Comparison of ENCODE assay signal across 8 mouse cellular contexts in the genomic region with DNA sequence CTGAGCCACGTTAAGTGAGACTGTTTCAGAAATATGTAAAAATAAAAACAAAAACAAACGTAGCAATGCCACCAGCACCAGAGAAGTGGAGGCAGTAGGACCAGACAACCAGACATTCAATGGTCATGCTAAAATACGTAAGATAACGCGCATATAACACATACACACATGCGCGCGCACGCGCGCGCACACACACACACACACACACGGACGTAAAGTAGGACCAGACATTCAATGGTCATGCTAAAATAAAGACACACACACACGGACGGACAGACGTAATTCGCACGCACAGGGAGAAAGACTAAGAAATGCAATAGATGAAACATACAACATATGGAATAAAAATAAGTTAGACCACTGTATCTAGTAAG. TPM values are rescaled to one million over a fixed set of nuclear protein-coding genes. Genes with fewer than 3 reads are reported as not detected.
A peak's percentile ranks its signal among the peaks of the same experiment; 100 is the strongest.
DNase-seq lines count a peak whose midpoint lies in the region; ATAC-seq and TF ChIP-seq lines count a peak whose summit lies in the region.

No protein-coding gene starts in this region.

- H3K27ac ChIP-seq in forebrain, embryonic 16.5 days (ENCODE audit: low read length) = peak overlapping the region; percentile 75
- peak overlapping the region; percentile 74 for H3K27ac ChIP-seq in liver, adult 2 months (replicated peaks; ENCODE audit: insufficient read depth, low read depth, low read length)
- peak overlapping the region; percentile 90 for H3K27ac ChIP-seq in midbrain, embryonic 15.5 days

- 37% methylated on average over 19 of the region's 19 CpGs for WGBS in forebrain, embryonic 16.5 days
- 6% methylated on average over 19 of the region's 19 CpGs for WGBS in liver, adult 2 months
- 46% methylated on average over 19 of the region's 19 CpGs for WGBS in midbrain, embryonic 15.5 days

- no peaks in the 10 kb centered on the region; the same call in 1 of the 2 replicates for H3K36me3 ChIP-seq in forebrain, embryonic 16.5 days (ENCODE audit: control insufficient read depth, insufficient read depth)
- no peaks in the 10 kb centered on the region; the same call in 1 of the 2 replicates for H3K36me3 ChIP-seq in liver, adult 2 months (ENCODE audit: control insufficient read depth, insufficient read depth, low read length)
- no peaks in the 10 kb centered on the region for H3K36me3 ChIP-seq in midbrain, embryonic 15.5 days (replicated peaks)
- no peaks in the 10 kb centered on the region for H3K36me3 ChIP-seq in splenic B cell, adult 2 months (ENCODE audit: control insufficient read depth, insufficient read depth, low read length, poor library complexity, severe bottlenecking)

- no peak for TF ChIP-seq CTCF in liver, adult 2 months (IDR thresholded peaks at IDR 0.05; ENCODE audit: low read depth, low read length)

- H3K9me3 ChIP-seq in forebrain, embryonic 16.5 days (ENCODE audit: control insufficient read depth, low read length) = no peaks in the 10 kb centered on the region
- no peaks in the 10 kb centered on the region for H3K9me3 ChIP-seq in midbrain, embryonic 15.5 days

- DNase-seq in left cerebral cortex, adult 8-10 months (ENCODE audit: low spot score in 2 of 2) = peak; percentile 29 to 47
- DNase-seq in left cerebral cortex, postnatal 36 days (ENCODE audit: low spot score in 2 of 2) = no peak
- peak; percentile 23 to 62 for DNase-seq in cerebellum, adult 18-20 months
- peak; percentile 71 for DNase-seq in induced T-regulatory cell, adult 2 months (ENCODE audit: low read depth)
- DNase-seq in liver, adult 2 months (ENCODE audit: extremely low read depth, low read depth, low spot score) = peak; percentile 44
- DNase-seq in splenic B cell, adult 2 months (ENCODE audit: low read depth, low spot score) = peak; percentile 53

- peak overlapping the region; percentile 54 for H3K4me2 ChIP-seq in forebrain, embryonic 16.5 days (ENCODE audit: low read length)
- H3K4me2 ChIP-seq in midbrain, embryonic 15.5 days = peak overlapping the region; percentile 56

- no peak for TF ChIP-seq POLR2A in liver, adult 2 months (IDR thresholded peaks at IDR 0.05; ENCODE audit: extremely low read depth, insufficient read depth, low read length)

- peaks cover 9% of the 10 kb centered on the region for H3K4me1 ChIP-seq in forebrain, embryonic 16.5 days (replicated peaks; ENCODE audit: control insufficient read depth, insufficient read depth, low read length)
- H3K4me1 ChIP-seq in liver, adult 2 months (ENCODE audit: control insufficient read depth, insufficient read depth, low read length) = no peaks in the 10 kb centered on the region
- H3K4me1 ChIP-seq in midbrain, embryonic 15.5 days = 0 out of 2 replicates have a peak, but pooled peaks cover 16% of the 10 kb centered on the region

- H3K79me2 ChIP-seq in liver, adult 2 months (ENCODE audit: control insufficient read depth, insufficient read depth, low read length) = no peaks in the 10 kb centered on the region; the same call in 1 of the 2 replicates

- no peaks in the 10 kb centered on the region for H3K27me3 ChIP-seq in forebrain, embryonic 16.5 days (replicated peaks; ENCODE audit: control insufficient read depth, insufficient read depth, low read length)
- H3K27me3 ChIP-seq in liver, adult 2 months (ENCODE audit: control insufficient read depth, insufficient read depth, low read length) = no peaks in the 10 kb centered on the region
- no peaks in the 10 kb centered on the region for H3K27me3 ChIP-seq in midbrain, embryonic 15.5 days (replicated peaks)
- no peaks in the 10 kb centered on the region for H3K27me3 ChIP-seq in splenic B cell, adult 2 months (ENCODE audit: control insufficient read depth, insufficient read depth, low read length, poor library complexity, severe bottlenecking)

- H3K9ac ChIP-seq in forebrain, embryonic 16.5 days (replicated peaks; ENCODE audit: low read depth, low read length) = peak overlapping the region; percentile 51
- H3K9ac ChIP-seq in liver, adult 2 months (ENCODE audit: low read depth, low read length) = peak overlapping the region; percentile 72
- H3K9ac ChIP-seq in midbrain, embryonic 15.5 days = peak overlapping the region; percentile 35

- intact Hi-C loops in left cerebral cortex, postnatal 36 days (cut with DNase I) = loop anchor here (5.0 kb wide), 1 partner anchor 49 kb away; no protein-coding TSS in a partner anchor

- peak overlapping the region; percentile 54 for H3K4me3 ChIP-seq in forebrain, embryonic 16.5 days (replicated peaks; ENCODE audit: low read length)
- peak overlapping the region; percentile 84 for H3K4me3 ChIP-seq in liver, adult 2 months (ENCODE audit: insufficient read depth, low read depth, low read length)
- peak overlapping the region; percentile 45 for H3K4me3 ChIP-seq in midbrain, embryonic 15.5 days

- ATAC-seq in forebrain, embryonic 16.5 days = peak; percentile 5
- peak; percentile 35 for ATAC-seq in midbrain, embryonic 15.5 days (replicated peaks)

RNA-seq across cellular contexts. Expression of gene Zcchc13, which starts 14.2 kb away (rescaled TPM):
- under 1 TPM in 1 of 4 experiments, not detected in 3; 0.34 TPM for total RNA-seq in left cerebral cortex, adult 8-10 months (2022)
- total RNA-seq in left cerebral cortex, postnatal 36 days (2021) = not detected
- polyA plus RNA-seq in forebrain, embryonic 16.5 days (2015; fragmentation: Nextera tagmentation; extraction: Ambion mirVana) = not detected in 2 replicates
- not detected in 2 replicates for total RNA-seq in liver, adult 2 months (2014; rRNA removed)
- not detected in 2 replicates for polyA plus RNA-seq in liver, adult 2 months (2012; rRNA removed)
- not detected in 2 replicates for polyA plus RNA-seq in midbrain, embryonic 15.5 days (2015; fragmentation: Nextera tagmentation; extraction: Ambion mirVana)

Comparison
In these comparisons a context has a peak if more than half of its experiments do, and no peak if none do; other contexts are left out.
1. DNase-seq: peak in left cerebral cortex, adult 8-10 months (2 of 2), cerebellum, adult 18-20 months (2 of 2), induced T-regulatory cell, adult 2 months (single experiment), liver, adult 2 months (single experiment) and splenic B cell, adult 2 months (single experiment); none in left cerebral cortex, postnatal 36 days (0 of 2).
2. Peak in every context shown above with its lines, with median percentiles within 50 percentile points of each other: H3K27ac ChIP-seq, H3K4me3 ChIP-seq and H3K9ac ChIP-seq.